7 mouse cellular contexts compared by ENCODE assay signal in genomic region chr15:88750677-88751563, GRCm38 (mm10). TPM values are rescaled to one million over a fixed set of nuclear protein-coding genes. Genes with fewer than 3 reads are reported as not detected.
DNase-seq lines count a peak whose midpoint lies in the region; ATAC-seq lines count a peak whose summit lies in the region.

No protein-coding gene starts in this region.

- peak overlapping the region; percentile 49 for H3K9ac ChIP-seq in embryonic facial prominence, embryonic 12.5 days
- peak overlapping the region; percentile 53 for H3K9ac ChIP-seq in limb, embryonic 11.5 days (ENCODE audit: low read length)
- H3K9ac ChIP-seq in midbrain, embryonic 14.5 days (replicated peaks; ENCODE audit: low read length), result peak overlapping the region; percentile 65

- peak overlapping the region; percentile 91 for H3K27ac ChIP-seq in embryonic facial prominence, embryonic 12.5 days
- peak overlapping the region; percentile 55; the same call in 1 of the 2 replicates for H3K27ac ChIP-seq in limb, embryonic 11.5 days (replicated peaks; ENCODE audit: low read depth, low read length)
- peak overlapping the region; percentile 88 for H3K27ac ChIP-seq in midbrain, embryonic 14.5 days (replicated peaks; ENCODE audit: low read depth, low read length)

- H3K27me3 ChIP-seq in embryonic facial prominence, embryonic 12.5 days, result no peaks in the 10 kb centered on the region
- no peaks in the 10 kb centered on the region for H3K27me3 ChIP-seq in limb, embryonic 11.5 days (ENCODE audit: control insufficient read depth, insufficient read depth, low read length)
- no peaks in the 10 kb centered on the region for H3K27me3 ChIP-seq in midbrain, embryonic 14.5 days (ENCODE audit: control insufficient read depth, insufficient read depth, low read length)

- peak; percentile 99 for DNase-seq in adrenal gland, postnatal 25 days
- DNase-seq in heart, adult 11 months, result peak; percentile 100
- peak; percentile 98 for DNase-seq in kidney, adult 18-20 months
- peak; percentile 99 for DNase-seq in limb, embryonic 11.5 days (ENCODE audit: low spot score)
- DNase-seq in midbrain, embryonic 14.5 days, result peak; percentile 100
- DNase-seq in spleen, adult 18-20 months, result peak; percentile 97 to 99

- no peaks in the 10 kb centered on the region for H3K9me3 ChIP-seq in embryonic facial prominence, embryonic 12.5 days
- H3K9me3 ChIP-seq in limb, embryonic 11.5 days (ENCODE audit: control insufficient read depth, low read length), result no peaks in the 10 kb centered on the region
- H3K9me3 ChIP-seq in midbrain, embryonic 14.5 days (ENCODE audit: control insufficient read depth, low read length), result no peaks in the 10 kb centered on the region

- H3K4me3 ChIP-seq in embryonic facial prominence, embryonic 12.5 days, result peak overlapping the region; percentile 80
- peak overlapping the region; percentile 80 for H3K4me3 ChIP-seq in limb, embryonic 11.5 days (ENCODE audit: low read depth, low read length)
- H3K4me3 ChIP-seq in midbrain, embryonic 14.5 days (replicated peaks; ENCODE audit: low read depth, low read length), result peak overlapping the region; percentile 82

- H3K36me3 ChIP-seq in embryonic facial prominence, embryonic 12.5 days, result peaks cover 12% of the 10 kb centered on the region
- peaks cover 2% of the 10 kb centered on the region; the same call in 1 of the 2 replicates for H3K36me3 ChIP-seq in limb, embryonic 11.5 days (ENCODE audit: control insufficient read depth, insufficient read depth, low read length)
- H3K36me3 ChIP-seq in midbrain, embryonic 14.5 days (ENCODE audit: control insufficient read depth, insufficient read depth, low read length), result peaks cover 6% of the 10 kb centered on the region

- ATAC-seq in embryonic facial prominence, embryonic 12.5 days (ENCODE audit: insufficient number of reproducible peaks, insufficient read depth, low FRiP score, low TSS enrichment), result peak; percentile 97
- peak; percentile 96 for ATAC-seq in limb, embryonic 11.5 days (ENCODE audit: insufficient number of reproducible peaks, low FRiP score, low TSS enrichment, low read depth)
- ATAC-seq in midbrain, embryonic 14.5 days (ENCODE audit: low FRiP score, low TSS enrichment), result peak; percentile 97

- peak overlapping the region; percentile 77 for H3K4me2 ChIP-seq in embryonic facial prominence, embryonic 12.5 days (replicated peaks)
- H3K4me2 ChIP-seq in limb, embryonic 11.5 days (ENCODE audit: low read depth, severe bottlenecking), result peak overlapping the region; percentile 71
- peak overlapping the region; percentile 85 for H3K4me2 ChIP-seq in midbrain, embryonic 14.5 days (ENCODE audit: low read length)

- peaks cover 15% of the 10 kb centered on the region for H3K4me1 ChIP-seq in embryonic facial prominence, embryonic 12.5 days
- peaks cover 8% of the 10 kb centered on the region; the same call in 1 of the 2 replicates for H3K4me1 ChIP-seq in limb, embryonic 11.5 days (ENCODE audit: control insufficient read depth, insufficient read depth, low read length)
- peaks cover 20% of the 10 kb centered on the region for H3K4me1 ChIP-seq in midbrain, embryonic 14.5 days (ENCODE audit: control insufficient read depth, insufficient read depth, low read length)

- WGBS in embryonic facial prominence, embryonic 12.5 days, result 6% methylated on average over 54 of the region's 54 CpGs
- 6% methylated on average over 54 of the region's 54 CpGs for whole genome bisulfite sequencing in limb, embryonic 11.5 days
- 7% methylated on average over 54 of the region's 54 CpGs for WGBS in midbrain, embryonic 14.5 days

RNA-seq across cellular contexts. Expression of gene Zbed4, which starts 0.5 kb away (rescaled TPM):
- 11.6 and 14.5 TPM in 2 replicates for total RNA-seq in adrenal gland, postnatal 25 days (2021)
- 24.1 and 24.5 TPM in 2 replicates for polyA plus RNA-seq in embryonic facial prominence, embryonic 12.5 days (2016; fragmentation: Nextera tagmentation; extraction: Ambion mirVana)
- 34.8 and 35.1 TPM in 2 replicates for polyA plus RNA-seq in limb, embryonic 11.5 days (2014; fragmentation: Nextera tagmentation; extraction: Ambion mirVana)
- 16.7 and 25.7 TPM in 2 replicates for polyA plus RNA-seq in midbrain, embryonic 14.5 days (2014; fragmentation: Nextera tagmentation; extraction: Ambion mirVana)

RNA-seq across cellular contexts. Expression of gene Brd1, which starts 16.9 kb away (rescaled TPM):
- total RNA-seq in adrenal gland, postnatal 25 days (2021), result 51.6 and 68.7 TPM in 2 replicates
- 23.9 and 24.4 TPM in 2 replicates for polyA plus RNA-seq in embryonic facial prominence, embryonic 12.5 days (2016; fragmentation: Nextera tagmentation; extraction: Ambion mirVana)
- 30.4 and 30.9 TPM in 2 replicates for polyA plus RNA-seq in limb, embryonic 11.5 days (2014; fragmentation: Nextera tagmentation; extraction: Ambion mirVana)
- polyA plus RNA-seq in midbrain, embryonic 14.5 days (2014; fragmentation: Nextera tagmentation; extraction: Ambion mirVana), result 26.2 and 30.5 TPM in 2 replicates

Comparison
In these comparisons a context has a peak if more than half of its experiments do, and no peak if none do; other contexts are left out.
1. Peak in every context shown above with its lines: DNase-seq, ATAC-seq, H3K4me3 ChIP-seq and H3K27ac ChIP-seq.